Mouse (Mus musculus) urinary bladder, postnatal 4 days (tissue): Measurements from ENCODE around the gene Grm1.

Experiments
- DNase-seq, 2 experiments: peaks; one replicate each; pipeline ENCODE4 v3.0.0; 2021 to 2022; ENCODE audit warnings: low spot score in 2 of 2

The Grm1 gene

GRCm38 (mm10) chr10:10964490-10965150 is 117.5 kb downstream of the Grm1 start:
- DNase-seq, result no peak

- DNase-seq, result no peak
These were observed 131.6 kb downstream of the Grm1 start for GRCm38 (mm10) chr10:10950557-10950956.

GRCm38 (mm10) chr10:10949172-10949571 is 133.0 kb downstream of the Grm1 start:
- no peak for DNase-seq

- DNase-seq, result no peak
These were observed 134.6 kb downstream of the Grm1 start for GRCm38 (mm10) chr10:10947531-10947930.

- DNase-seq, result no peak
These were observed 138.2 kb downstream of the Grm1 start for GRCm38 (mm10) chr10:10944003-10944402.

- DNase-seq, result no peak
These were observed 139.9 kb downstream of the Grm1 start for GRCm38 (mm10) chr10:10942248-10942647.

- no peak for DNase-seq
These were observed 146.3 kb downstream of the Grm1 start for GRCm38 (mm10) chr10:10935806-10936205.

- no peak for DNase-seq
These were observed 152.5 kb downstream of the Grm1 start for GRCm38 (mm10) chr10:10929672-10930071.

GRCm38 (mm10) chr10:10928798-10929366 is 153.3 kb downstream of the Grm1 start:
- DNase-seq, result no peak

- no peak for DNase-seq
These were observed 164.2 kb downstream of the Grm1 start for GRCm38 (mm10) chr10:10917857-10918399.

- DNase-seq, result no peak
These were observed 168.5 kb downstream of the Grm1 start for GRCm38 (mm10) chr10:10913621-10914020.

- DNase-seq, result no peak
These were observed 191.9 kb downstream of the Grm1 start for GRCm38 (mm10) chr10:10890221-10890620.

- no peak for DNase-seq
These were observed 193.6 kb downstream of the Grm1 start for GRCm38 (mm10) chr10:10888521-10888920.

GRCm38 (mm10) chr10:10884992-10885391 is 197.2 kb downstream of the Grm1 start:
- DNase-seq, result no peak

GRCm38 (mm10) chr10:10872142-10872541 is 210.0 kb downstream of the Grm1 start:
- DNase-seq, result no peak

GRCm38 (mm10) chr10:10870271-10870670 is 211.9 kb downstream of the Grm1 start:
- no peak for DNase-seq

GRCm38 (mm10) chr10:10866278-10866677 is 215.9 kb downstream of the Grm1 start:
- DNase-seq, result no peak

- DNase-seq, result no peak
These were observed 217.4 kb downstream of the Grm1 start for GRCm38 (mm10) chr10:10864759-10865158.

GRCm38 (mm10) chr10:10847376-10848286 is 234.5 kb downstream of the Grm1 start:
- DNase-seq, result no peak

GRCm38 (mm10) chr10:10845059-10845685 is 237.0 kb downstream of the Grm1 start:
- no peak for DNase-seq

- no peak for DNase-seq
These were observed 246.8 kb downstream of the Grm1 start for GRCm38 (mm10) chr10:10835406-10835805.

- DNase-seq, result no peak
These were observed 247.3 kb downstream of the Grm1 start for GRCm38 (mm10) chr10:10834828-10835227.
